Mouse (Mus musculus) olfactory bulb, adult 2 months (tissue): Measurements from ENCODE around the gene Birc7.

Experiments
- CTCF ChIP-seq: fragments of 200-500 bp; IDR thresholded peaks from 2 replicates; pipeline ENCODE4 v1.5.1; 2012; ENCODE audit warnings: low read depth, mild to moderate bottlenecking, low read length, moderate library complexity; ENCODE audit not compliant: insufficient read depth
- POLR2A ChIP-seq: fragments of 200-500 bp; IDR thresholded peaks from 2 replicates; pipeline ENCODE4 v1.6.1; 2012; ENCODE audit warnings: mild to moderate bottlenecking, low read depth, low read length, moderate library complexity; ENCODE audit not compliant: insufficient read depth

DNA sequence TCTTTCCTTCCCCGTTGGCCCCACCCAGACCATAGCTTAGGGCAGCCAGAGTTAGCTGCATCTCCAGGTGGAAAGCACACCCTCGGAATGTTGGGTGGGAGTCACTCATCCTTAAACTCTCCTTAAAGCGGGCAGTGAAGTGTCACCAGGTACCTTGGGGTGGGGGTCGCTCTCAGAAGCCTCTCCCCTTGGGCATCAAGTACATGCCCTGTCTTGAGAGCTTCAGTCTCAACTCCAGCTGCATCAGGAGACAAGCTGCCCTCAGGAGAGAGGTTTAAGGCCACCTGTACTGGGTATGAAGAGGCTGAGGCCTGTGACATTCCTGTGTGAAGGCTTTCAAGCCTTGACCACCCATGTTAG is 38.9 kb upstream of the Birc7 start:
- no peak for TF ChIP-seq POLR2A
- no peak for TF ChIP-seq CTCF
